Mouse (Mus musculus): ENCODE results near the gene Cstad. TPM values are rescaled to one million over a fixed set of nuclear protein-coding genes. Genes with fewer than 3 reads are reported as not detected.
A peak's percentile ranks its signal among the peaks of the same experiment; 100 is the strongest.

The Cstad gene
- polyA plus RNA-seq, 1 experiment from 2014 or later, result 0.51 TPM

DNA sequence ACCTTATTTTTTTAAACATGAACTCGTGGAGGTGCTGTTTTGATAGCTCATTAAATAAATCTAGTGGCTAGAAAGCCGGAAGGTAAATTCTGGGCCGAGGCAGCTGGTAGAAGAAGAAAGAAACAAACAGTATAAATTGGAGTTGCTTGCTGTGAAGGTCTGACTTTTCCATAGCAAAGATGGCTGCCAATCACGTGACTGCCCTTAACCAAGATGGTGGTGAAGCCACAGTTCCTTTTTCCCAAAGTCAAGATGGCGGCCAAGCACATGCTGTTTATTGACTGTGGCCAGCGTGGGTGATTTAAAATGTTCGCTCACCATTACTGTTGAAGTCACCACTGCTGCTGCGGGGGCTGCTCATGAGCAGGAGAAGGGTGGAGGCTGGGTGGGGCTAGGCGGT is 17.8 kb upstream of the Cstad start:
- no peak for ATAC-seq (ENCODE audit: low FRiP score, low read depth)
- Histone ChIP-seq H3K27me3 (no peaks in the 10 kb centered on the region), H3K4me3 (no peak overlapping the region), H3K27ac (replicated peaks) (no peak overlapping the region), H3K9ac (no peak overlapping the region), H3K4me2 (no peak overlapping the region), H3K9me3 (no peaks in the 10 kb centered on the region), H3K4me1 (replicated peaks) (no peaks in the 10 kb centered on the region), H3K36me3 (no peaks in the 10 kb centered on the region)
- 95% methylated on average over 9 of the region's 9 CpGs for WGBS

DNA sequence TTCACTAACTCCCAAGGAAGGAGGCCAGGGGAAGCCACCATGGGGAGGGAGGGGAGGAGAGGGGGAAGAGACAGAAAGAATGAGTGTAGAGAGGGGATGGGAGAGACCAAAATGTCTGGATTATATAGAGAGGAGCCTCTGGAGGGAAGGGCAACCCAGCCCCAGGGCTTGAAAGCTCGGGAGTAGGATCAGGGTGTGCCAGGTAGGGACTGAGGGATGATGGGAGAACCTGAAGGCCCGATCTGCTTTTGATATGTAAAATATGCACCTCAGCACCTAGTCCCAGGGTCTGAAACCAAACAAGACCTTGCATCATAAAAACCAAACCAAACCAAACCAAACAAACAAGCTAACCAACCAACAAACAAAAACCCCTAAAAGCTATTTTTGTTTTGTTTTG is 16.8 kb upstream of the Cstad start:
- no peaks in the 10 kb centered on the region for H3K36me3 ChIP-seq
- no peaks in the 10 kb centered on the region for H3K4me1 ChIP-seq (replicated peaks)
- no peak overlapping the region for H3K9ac ChIP-seq
- ATAC-seq (ENCODE audit: low FRiP score, low read depth), result no peak
- no peak overlapping the region for H3K27ac ChIP-seq (replicated peaks)
- WGBS, result 63% methylated on average over 2 of the region's 2 CpGs
- no peak overlapping the region for H3K4me2 ChIP-seq
- H3K4me3 ChIP-seq, result no peak overlapping the region
- H3K9me3 ChIP-seq, result no peaks in the 10 kb centered on the region
- H3K27me3 ChIP-seq, result no peaks in the 10 kb centered on the region

DNA sequence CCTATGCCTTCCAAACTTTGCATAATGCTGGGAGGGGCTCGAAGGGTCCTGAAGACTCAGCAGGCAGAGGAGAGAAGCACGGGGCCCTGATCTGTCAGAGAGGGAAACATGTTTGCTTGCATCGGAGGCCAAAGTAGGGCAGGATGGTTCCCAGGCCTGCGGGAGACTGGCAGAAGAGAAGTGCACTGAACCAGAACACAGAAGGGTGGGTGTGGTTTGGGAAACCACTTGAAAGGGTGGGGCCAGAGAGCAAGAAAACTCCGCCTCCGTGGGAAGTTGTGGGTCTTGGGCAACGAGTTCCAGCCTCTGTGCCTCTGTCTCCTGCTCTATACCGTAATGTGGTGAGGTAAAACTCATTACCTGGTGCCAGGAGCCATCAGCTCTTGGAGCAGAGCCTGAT is 7.7 kb upstream of the Cstad start:
- H3K4me1 ChIP-seq (replicated peaks), result peaks cover 12% of the 10 kb centered on the region
- no peak overlapping the region for H3K4me2 ChIP-seq
- 27% methylated on average over 8 of the region's 8 CpGs for WGBS
- no peak overlapping the region for H3K9ac ChIP-seq
- H3K36me3 ChIP-seq, result no peaks in the 10 kb centered on the region
- H3K27me3 ChIP-seq, result no peaks in the 10 kb centered on the region
- H3K4me3 ChIP-seq, result no peak overlapping the region
- H3K9me3 ChIP-seq, result no peaks in the 10 kb centered on the region
- no peak for ATAC-seq (ENCODE audit: low FRiP score, low read depth)
- no peak overlapping the region for H3K27ac ChIP-seq (replicated peaks)

DNA sequence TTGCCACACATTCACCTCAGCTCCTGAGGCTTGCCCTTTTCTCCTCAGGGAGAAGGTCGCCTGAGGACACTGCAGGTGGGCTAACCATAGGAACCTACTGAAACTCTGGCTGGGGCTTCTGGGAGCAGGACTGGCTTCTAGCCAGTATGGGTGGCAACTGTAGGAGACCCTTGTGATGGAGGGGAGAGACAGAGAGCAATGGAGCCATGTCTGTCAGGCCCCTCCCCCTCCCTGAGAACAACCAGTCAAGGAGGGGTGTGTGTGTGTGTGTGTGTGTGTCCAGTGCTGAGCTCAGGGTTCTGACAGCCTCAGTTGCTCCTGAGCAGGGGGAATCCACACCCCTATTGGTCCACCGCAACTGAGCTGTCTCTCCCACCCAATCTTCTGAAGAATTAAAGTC is 7.2 kb upstream of the Cstad start:
- Histone ChIP-seq H3K36me3 (no peaks in the 10 kb centered on the region), H3K9ac (no peak overlapping the region), H3K4me2 (no peak overlapping the region), H3K4me1 (replicated peaks) (peaks cover 12% of the 10 kb centered on the region), H3K9me3 (no peaks in the 10 kb centered on the region), H3K4me3 (no peak overlapping the region), H3K27ac (replicated peaks) (no peak overlapping the region), H3K27me3 (no peaks in the 10 kb centered on the region)
- WGBS, result 64% methylated on average over 2 of the region's 2 CpGs
- no peak for ATAC-seq (ENCODE audit: low FRiP score, low read depth)

DNA sequence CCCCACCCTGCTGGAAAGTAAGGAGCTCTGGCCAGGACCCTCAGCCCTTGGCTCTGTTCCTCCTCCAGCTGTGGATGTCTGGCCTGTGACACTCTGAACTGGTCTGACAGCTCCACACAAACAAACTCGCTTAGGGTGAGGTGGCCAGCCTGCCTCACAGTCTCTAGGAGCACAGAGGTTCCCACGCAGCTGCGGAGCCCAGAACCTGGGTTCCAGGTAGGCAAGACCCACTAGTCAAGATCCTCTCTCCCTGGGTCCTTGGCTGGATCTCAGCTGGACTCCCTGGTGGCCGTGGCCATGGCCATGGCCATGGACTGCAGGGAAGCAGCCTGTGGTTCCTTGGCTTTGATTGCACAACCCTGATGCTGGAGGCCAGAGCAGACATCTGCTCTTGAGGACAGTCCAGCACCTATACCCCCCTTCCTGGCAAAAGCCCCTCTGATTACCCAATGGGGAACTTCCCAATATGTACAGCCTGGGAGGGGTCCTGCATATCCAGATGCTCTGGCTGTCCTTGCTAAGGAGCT is 5.8 kb upstream of the Cstad start:
- 84% methylated on average over 4 of the region's 4 CpGs for WGBS
- Histone ChIP-seq H3K27ac (replicated peaks) (no peak overlapping the region), H3K4me3 (no peak overlapping the region), H3K9me3 (no peaks in the 10 kb centered on the region), H3K27me3 (no peaks in the 10 kb centered on the region), H3K4me1 (replicated peaks) (peaks cover 22% of the 10 kb centered on the region), H3K9ac (no peak overlapping the region), H3K36me3 (no peaks in the 10 kb centered on the region), H3K4me2 (no peak overlapping the region)
- ATAC-seq (ENCODE audit: low FRiP score, low read depth), result no peak

DNA sequence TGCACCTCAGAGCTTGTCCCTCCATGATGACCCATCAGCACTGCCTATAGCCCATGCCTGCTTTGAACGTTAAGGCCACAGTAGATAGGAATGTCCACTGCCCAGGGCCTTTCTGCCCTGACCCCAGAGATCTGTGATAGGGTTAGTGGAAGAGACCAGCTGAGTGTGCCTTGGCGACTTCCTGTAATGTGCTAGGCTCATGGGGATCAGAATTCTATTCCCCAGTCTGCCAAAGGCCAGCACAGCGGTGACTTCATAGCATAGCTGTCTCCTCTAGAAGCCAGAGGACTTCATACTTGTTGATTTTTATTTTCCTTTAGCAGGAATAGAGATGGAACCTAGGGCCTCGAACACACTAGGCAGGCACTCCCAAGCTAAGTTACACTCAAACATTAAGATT is 5.1 kb upstream of the Cstad start:
- no peak for ATAC-seq (ENCODE audit: low FRiP score, low read depth)
- no peaks in the 10 kb centered on the region for H3K36me3 ChIP-seq
- no peak overlapping the region for H3K4me2 ChIP-seq
- H3K4me1 ChIP-seq (replicated peaks), result peaks cover 28% of the 10 kb centered on the region
- no peaks in the 10 kb centered on the region for H3K9me3 ChIP-seq
- H3K9ac ChIP-seq, result no peak overlapping the region
- no peak overlapping the region for H3K4me3 ChIP-seq
- 90% methylated on average over 4 of the region's 4 CpGs for WGBS
- no peaks in the 10 kb centered on the region for H3K27me3 ChIP-seq
- H3K27ac ChIP-seq (replicated peaks), result no peak overlapping the region

DNA sequence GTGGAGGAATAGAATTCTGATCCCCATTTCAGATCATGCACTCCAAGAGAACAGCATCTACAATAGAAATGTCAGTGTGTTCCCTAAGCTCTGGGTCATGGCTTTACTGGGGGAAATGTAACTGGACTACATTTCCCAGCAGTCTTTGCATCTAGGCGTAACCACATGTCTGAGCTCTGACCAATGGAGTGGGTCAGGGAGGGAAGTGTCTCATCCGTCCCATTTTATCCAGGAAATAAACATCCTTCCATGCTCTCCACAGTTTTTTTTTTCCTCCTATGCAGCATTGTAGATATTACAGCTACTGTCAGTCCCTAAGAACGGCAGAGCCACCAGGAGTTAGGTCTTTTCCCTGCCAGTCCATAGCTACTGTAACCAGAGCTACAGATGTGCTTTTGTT is 3.9 kb upstream of the Cstad start:
- Histone ChIP-seq H3K4me2 (peak overlapping the region; percentile 57), H3K9me3 (no peaks in the 10 kb centered on the region), H3K4me1 (replicated peaks) (peaks cover 39% of the 10 kb centered on the region), H3K27ac (replicated peaks) (peak overlapping the region; percentile 77), H3K4me3 (peak overlapping the region; percentile 14; the same call in 1 of the 2 replicates), H3K36me3 (no peaks in the 10 kb centered on the region), H3K27me3 (no peaks in the 10 kb centered on the region), H3K9ac (peak overlapping the region; percentile 47)
- peak; percentile 67; the same call in 1 of the 2 replicates for ATAC-seq (ENCODE audit: low FRiP score, low read depth)
- WGBS, result 1% methylated on average over 3 of the region's 3 CpGs

DNA sequence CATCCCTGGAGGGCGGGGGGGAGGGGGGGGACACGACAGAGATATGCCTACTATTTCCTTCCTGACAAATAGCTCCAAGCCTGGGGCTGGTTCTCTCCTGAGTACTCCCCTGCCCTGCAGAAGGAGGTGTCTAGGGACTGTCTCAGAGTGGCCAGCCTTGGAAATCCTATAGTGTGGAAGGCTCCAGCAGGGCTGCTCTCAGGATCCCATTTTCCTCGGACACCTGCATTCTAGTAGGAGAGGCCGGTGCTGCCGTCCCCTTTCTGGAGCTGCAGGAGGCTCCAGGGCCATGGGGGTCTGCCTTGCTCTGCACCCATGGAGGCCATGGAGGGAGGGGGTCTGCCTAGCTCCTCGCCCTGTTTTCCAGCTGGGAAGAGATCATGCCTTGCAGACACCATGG is 2.4 kb upstream of the Cstad start:
- Histone ChIP-seq H3K4me3 (no peak overlapping the region), H3K27me3 (no peaks in the 10 kb centered on the region), H3K4me1 (replicated peaks) (peaks cover 35% of the 10 kb centered on the region), H3K27ac (replicated peaks) (no peak overlapping the region; the same call in 1 of the 2 replicates), H3K4me2 (no peak overlapping the region), H3K9ac (no peak overlapping the region), H3K9me3 (no peaks in the 10 kb centered on the region), H3K36me3 (no peaks in the 10 kb centered on the region)
- 73% methylated on average over 6 of the region's 6 CpGs for WGBS
- no peak for ATAC-seq (ENCODE audit: low FRiP score, low read depth)

DNA sequence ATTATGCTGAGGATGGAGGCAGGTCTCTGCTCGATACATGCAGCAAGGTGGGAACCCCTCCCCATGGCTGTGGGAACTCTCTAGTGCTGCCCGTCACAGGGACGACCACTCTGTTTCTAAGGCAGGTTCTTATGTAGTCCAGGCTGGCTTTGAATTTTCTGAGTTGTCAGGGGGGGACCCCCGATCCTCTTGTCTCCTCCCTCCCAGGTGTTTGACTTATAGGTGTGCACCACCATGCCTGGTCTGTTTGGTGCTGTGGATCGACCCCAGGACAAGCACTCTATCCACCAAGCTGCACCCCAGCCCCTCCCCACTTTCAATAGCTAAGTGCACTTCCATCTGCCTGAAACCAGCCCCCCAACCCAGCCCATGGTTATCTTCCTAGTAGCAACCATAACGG is 1.9 kb upstream of the Cstad start:
- H3K27me3 ChIP-seq, result no peaks in the 10 kb centered on the region
- H3K4me3 ChIP-seq, result no peak overlapping the region
- no peak overlapping the region for H3K4me2 ChIP-seq
- 89% methylated on average over 6 of the region's 6 CpGs for WGBS
- no peak overlapping the region for H3K9ac ChIP-seq
- ATAC-seq (ENCODE audit: low FRiP score, low read depth), result no peak
- peaks cover 35% of the 10 kb centered on the region for H3K4me1 ChIP-seq (replicated peaks)
- no peaks in the 10 kb centered on the region for H3K36me3 ChIP-seq
- H3K27ac ChIP-seq (replicated peaks), result 0 out of 2 replicates have a peak overlapping the region, but pooled peaks have one; percentile 98
- no peaks in the 10 kb centered on the region for H3K9me3 ChIP-seq

DNA sequence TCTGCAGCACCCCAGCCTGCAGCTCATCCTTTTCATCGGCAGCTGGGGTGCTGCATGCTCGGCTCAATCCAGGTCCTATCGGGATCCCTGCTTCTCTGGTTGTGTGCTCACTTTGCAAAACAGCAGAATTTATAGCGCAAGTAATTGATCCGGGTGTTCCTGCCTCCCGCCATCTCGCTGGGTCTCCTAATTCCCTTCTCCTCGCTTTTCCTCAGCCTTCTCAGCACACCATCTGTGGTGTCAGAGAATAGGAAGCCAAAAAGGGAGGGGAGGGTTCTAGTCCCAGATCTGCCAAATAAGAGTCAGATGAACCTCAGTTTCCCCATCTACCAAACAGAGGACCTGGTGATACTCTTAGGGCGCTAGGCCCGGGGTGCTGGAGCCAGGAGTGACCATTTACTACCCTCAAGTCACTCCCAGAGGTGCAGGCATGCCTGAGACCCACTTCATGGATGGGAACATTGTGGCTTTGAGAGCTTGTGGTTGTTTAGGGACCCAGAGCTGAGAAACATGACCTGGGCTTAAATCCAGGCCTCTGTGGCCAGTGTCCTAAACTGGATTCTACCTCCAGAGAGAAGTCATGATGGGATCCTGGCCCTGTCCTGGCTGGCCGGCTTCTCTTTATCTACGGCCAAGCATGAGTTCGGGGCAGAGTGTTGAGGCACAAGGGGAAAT is 1.1 kb upstream of the Cstad start:
- H3K27me3 ChIP-seq, result no peaks in the 10 kb centered on the region
- no peaks in the 10 kb centered on the region for H3K9me3 ChIP-seq
- no peaks in the 10 kb centered on the region for H3K36me3 ChIP-seq
- peak overlapping the region; percentile 98 for H3K27ac ChIP-seq (replicated peaks)
- H3K4me1 ChIP-seq (replicated peaks), result peaks cover 35% of the 10 kb centered on the region
- 82% methylated on average over 13 of the region's 13 CpGs for WGBS
- ATAC-seq (ENCODE audit: low FRiP score, low read depth), result no peak
- H3K4me2 ChIP-seq, result peak overlapping the region; percentile 62
- no peak overlapping the region for H3K4me3 ChIP-seq
- H3K9ac ChIP-seq, result peak overlapping the region; percentile 57; the same call in 1 of the 2 replicates

DNA sequence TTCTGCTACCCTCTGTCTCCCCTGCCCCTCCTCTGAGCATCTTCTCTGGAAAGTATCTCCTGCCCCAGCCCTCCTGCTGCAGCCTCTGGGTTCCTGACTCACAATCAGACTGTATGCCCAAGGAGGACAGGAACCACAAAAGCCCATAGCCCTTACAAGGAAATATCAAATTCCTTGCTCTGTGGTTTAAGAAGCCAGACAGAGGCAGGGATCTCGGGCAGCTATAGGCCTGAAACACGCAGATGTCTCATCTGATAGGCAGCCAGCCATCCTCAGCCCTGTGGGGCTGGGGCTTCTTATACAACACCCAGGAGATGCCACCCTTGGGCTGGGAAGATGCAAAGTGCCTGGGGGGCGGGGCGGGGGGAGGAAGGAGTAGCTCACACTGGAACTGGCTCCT is 956 bp downstream of the Cstad start:
- Histone ChIP-seq H3K27me3 (no peaks in the 10 kb centered on the region), H3K4me3 (no peak overlapping the region), H3K9ac (peak overlapping the region; percentile 57; the same call in 1 of the 2 replicates), H3K4me1 (replicated peaks) (peaks cover 41% of the 10 kb centered on the region), H3K27ac (replicated peaks) (peak overlapping the region; percentile 98), H3K36me3 (no peaks in the 10 kb centered on the region), H3K4me2 (peak overlapping the region; percentile 62), H3K9me3 (no peaks in the 10 kb centered on the region)
- WGBS, result 81% methylated on average over 4 of the region's 4 CpGs
- no peak for ATAC-seq (ENCODE audit: low FRiP score, low read depth)

DNA sequence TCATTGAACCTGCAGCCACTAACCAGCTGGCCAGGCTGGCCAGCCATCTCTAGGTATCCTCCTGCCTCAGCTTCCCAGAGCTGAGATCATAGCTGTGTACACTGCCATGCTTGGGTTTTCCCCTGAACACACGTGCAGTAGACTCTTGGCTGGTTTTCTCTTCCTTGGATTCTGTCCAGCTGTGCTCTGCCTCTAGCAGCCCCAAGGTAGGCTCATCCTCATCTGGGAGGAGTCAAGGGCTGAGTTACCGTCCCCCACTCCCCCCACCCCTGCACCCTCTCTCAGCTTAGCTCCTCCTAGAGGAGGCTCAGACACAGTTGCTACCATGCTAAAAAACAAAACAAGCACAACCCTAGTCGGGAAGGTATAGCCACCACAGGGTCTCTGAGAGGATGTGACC is 4.8 kb downstream of the Cstad start:
- no peak overlapping the region for H3K9ac ChIP-seq
- H3K4me1 ChIP-seq (replicated peaks), result peaks cover 53% of the 10 kb centered on the region
- no peaks in the 10 kb centered on the region for H3K36me3 ChIP-seq
- H3K27me3 ChIP-seq, result no peaks in the 10 kb centered on the region
- no peak overlapping the region for H3K4me2 ChIP-seq
- no peak overlapping the region for H3K4me3 ChIP-seq
- no peak for ATAC-seq (ENCODE audit: low FRiP score, low read depth)
- 52% methylated on average over 3 of the region's 3 CpGs for WGBS
- no peak overlapping the region for H3K27ac ChIP-seq (replicated peaks)
- H3K9me3 ChIP-seq, result no peaks in the 10 kb centered on the region

DNA sequence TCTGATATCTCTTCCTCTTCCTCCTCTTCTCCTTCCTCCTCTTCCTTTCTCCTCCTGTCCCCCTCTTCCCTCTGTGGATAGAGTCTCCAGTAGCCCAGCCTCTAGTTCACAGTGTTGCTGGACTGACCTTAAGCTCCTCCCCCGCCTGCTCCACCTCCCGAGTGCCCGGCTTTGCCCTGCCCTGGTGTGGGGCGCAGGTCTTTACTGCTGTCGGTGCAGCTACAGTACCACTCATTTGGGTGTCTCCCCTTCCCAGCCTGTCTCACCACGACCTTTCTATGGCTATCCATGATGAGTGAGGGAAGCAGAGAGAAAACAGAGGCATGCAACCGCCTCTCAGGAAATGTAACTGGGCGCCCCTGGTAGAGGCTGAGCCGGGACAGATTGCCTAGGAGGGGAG is 5.5 kb downstream of the Cstad start:
- peaks cover 55% of the 10 kb centered on the region for H3K4me1 ChIP-seq (replicated peaks)
- peak overlapping the region; percentile 11 for H3K4me2 ChIP-seq
- no peaks in the 10 kb centered on the region for H3K36me3 ChIP-seq
- no peaks in the 10 kb centered on the region for H3K27me3 ChIP-seq
- H3K9ac ChIP-seq, result no peak overlapping the region
- WGBS, result 20% methylated on average over 9 of the region's 9 CpGs
- H3K9me3 ChIP-seq, result no peaks in the 10 kb centered on the region
- peak overlapping the region; percentile 62; the same call in 1 of the 2 replicates for H3K27ac ChIP-seq (replicated peaks)
- no peak for ATAC-seq (ENCODE audit: low FRiP score, low read depth)
- H3K4me3 ChIP-seq, result no peak overlapping the region

Measured in hindbrain, embryonic 15.5 days (tissue).